Mouse (Mus musculus): ENCODE measurements around the gene Tpte. TPM values are rescaled to one million over a fixed set of nuclear protein-coding genes. Genes with fewer than 3 reads are reported as not detected.
A peak's percentile ranks its signal among the peaks of the same experiment; 100 is the strongest.

The Tpte gene
- polyA plus RNA-seq, 1 experiment from 2014 or later, result not detected

GRCm38 (mm10) chr8:22397811-22398141 is 114.5 kb downstream of the Tpte start:
- peaks cover 10% of the 10 kb centered on the region; the same call in 1 of the 2 replicates for H3K36me3 ChIP-seq (replicated peaks; ENCODE audit: insufficient read depth, low read length)
- WGBS (ENCODE audit: insufficient replicate concordance), result 1% methylated on average over 12 of the region's 13 CpGs
- no peaks in the 10 kb centered on the region for H3K9me3 ChIP-seq (ENCODE audit: low read length)
- TF ChIP-seq CTCF (IDR thresholded peaks at IDR 0.05; ENCODE audit: low read depth) (no peak), EP300 (IDR thresholded peaks at IDR 0.05; ENCODE audit: low read depth) (no peak)
- peak overlapping the region; percentile 83 for H3K27ac ChIP-seq (ENCODE audit: low read depth)
- H3K4me2 ChIP-seq (ENCODE audit: low read depth, low read length), result peak overlapping the region; percentile 92
- peak overlapping the region; percentile 82 for H3K9ac ChIP-seq (replicated peaks)
- no peaks in the 10 kb centered on the region for H3K27me3 ChIP-seq (ENCODE audit: insufficient read depth, low read length)
- ATAC-seq, result no peak
- H3K4me1 ChIP-seq (ENCODE audit: insufficient read depth), result peaks cover 9% of the 10 kb centered on the region
- H3K4me3 ChIP-seq (ENCODE audit: low read depth, low read length), result peak overlapping the region; percentile 83
- DNase-seq, result no peak

DNA sequence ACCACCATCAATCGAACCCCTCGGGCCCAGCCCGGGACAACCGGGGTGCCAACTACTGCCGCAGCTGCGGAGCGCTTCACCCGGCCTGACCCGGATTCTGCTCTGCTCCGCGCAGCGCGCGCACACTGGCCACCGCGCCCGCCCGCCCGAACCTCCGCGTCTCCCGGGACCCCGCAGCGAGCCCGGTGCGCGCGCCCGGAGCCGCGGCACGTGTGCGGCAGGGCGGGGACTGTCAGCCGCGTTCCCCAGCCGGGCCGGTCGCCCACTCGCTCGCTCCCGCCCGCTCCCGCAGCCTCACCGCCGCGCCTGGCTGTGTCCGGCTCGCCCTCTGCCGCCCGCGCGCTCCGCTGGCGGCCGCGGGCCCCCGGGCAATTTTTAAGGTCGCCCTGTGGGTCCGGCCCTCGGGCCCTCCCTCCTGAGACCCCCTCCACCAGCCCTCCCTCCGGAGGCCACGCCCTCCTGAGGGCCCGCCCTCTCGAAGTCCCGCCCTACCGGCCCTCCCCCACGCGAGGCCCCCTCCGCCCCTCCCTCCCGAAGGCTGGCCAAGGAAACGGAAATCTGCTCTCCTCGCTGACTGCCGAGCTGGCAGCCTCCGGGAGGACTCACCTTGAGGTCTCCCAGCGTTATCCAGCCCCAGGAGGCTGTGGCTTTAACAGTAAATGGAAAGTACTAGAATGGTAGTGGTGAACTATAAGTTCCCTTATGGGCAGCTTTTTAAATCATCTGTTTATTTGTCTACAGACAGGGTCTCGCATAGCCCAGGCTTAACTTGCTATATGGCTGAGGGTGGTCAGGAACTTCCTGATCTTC is 115.1 kb downstream of the Tpte start, which contains the start of gene Slc25a15:
Gene Slc25a15 (minus strand): TSS at position 456 of the 810 bp plus-strand sequence.
- Histone ChIP-seq H3K27me3 (ENCODE audit: insufficient read depth, low read length) (no peaks in the 10 kb centered on the region), H3K9me3 (ENCODE audit: low read length) (no peaks in the 10 kb centered on the region), H3K36me3 (replicated peaks; ENCODE audit: insufficient read depth, low read length) (0 out of 2 replicates have a peak, but pooled peaks cover 6% of the 10 kb centered on the region), H3K4me3 (ENCODE audit: low read depth, low read length) (peak within 1 kb of the TSS; percentile 83), H3K4me2 (ENCODE audit: low read depth, low read length) (peak within 1 kb of the TSS; percentile 92), H3K4me1 (ENCODE audit: insufficient read depth) (peaks cover 9% of the 10 kb centered on the region), H3K27ac (ENCODE audit: low read depth) (peak within 1 kb of the TSS; percentile 83), H3K9ac (replicated peaks) (peak within 1 kb of the TSS; percentile 82)
- TF ChIP-seq EP300 (IDR thresholded peaks at IDR 0.05; ENCODE audit: low read depth) (no peak), CTCF (IDR thresholded peaks at IDR 0.05; ENCODE audit: low read depth) (no peak)
- 1% methylated on average over 73 of the region's 77 CpGs for WGBS (ENCODE audit: insufficient replicate concordance)
- ATAC-seq, result peak; percentile 83
- peak; percentile 91 for DNase-seq

DNA sequence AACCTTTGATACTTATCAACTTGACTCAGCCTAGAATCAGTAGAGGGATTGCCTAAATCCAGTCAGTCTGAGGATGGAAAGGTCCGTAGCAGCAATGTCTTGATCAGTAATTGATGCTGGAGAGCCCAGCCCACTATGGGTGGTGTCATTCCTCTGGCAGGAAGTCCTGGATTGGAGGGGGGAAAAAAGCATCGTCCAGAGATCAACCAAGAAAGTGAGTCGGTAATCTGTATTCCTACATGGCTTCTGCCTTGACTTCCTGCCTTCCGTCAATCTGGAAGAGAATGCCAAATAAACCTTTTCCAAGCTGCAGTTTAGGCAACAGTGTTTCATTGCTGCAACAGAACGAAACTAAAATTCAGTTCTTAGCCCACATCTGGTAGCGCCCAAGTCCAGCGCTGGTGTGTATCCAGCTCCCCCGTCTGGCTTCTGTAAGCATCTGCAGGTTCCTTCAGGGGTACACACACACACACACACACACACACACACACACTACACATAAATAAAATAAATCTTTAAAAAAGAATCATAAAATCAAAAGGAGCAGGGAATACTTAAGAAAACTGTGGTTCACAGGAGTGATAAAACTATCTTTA is 116.1 kb downstream of the Tpte start:
- Histone ChIP-seq H3K4me1 (ENCODE audit: insufficient read depth) (peaks cover 9% of the 10 kb centered on the region), H3K4me3 (ENCODE audit: low read depth, low read length) (peak overlapping the region; percentile 83), H3K9ac (replicated peaks) (peak overlapping the region; percentile 82), H3K27ac (ENCODE audit: low read depth) (peak overlapping the region; percentile 83), H3K4me2 (ENCODE audit: low read depth, low read length) (peak overlapping the region; percentile 92), H3K9me3 (ENCODE audit: low read length) (no peaks in the 10 kb centered on the region), H3K36me3 (replicated peaks; ENCODE audit: insufficient read depth, low read length) (0 out of 2 replicates have a peak, but pooled peaks cover 6% of the 10 kb centered on the region), H3K27me3 (ENCODE audit: insufficient read depth, low read length) (no peaks in the 10 kb centered on the region)
- no peak for ATAC-seq
- no peak for TF ChIP-seq EP300 (IDR thresholded peaks at IDR 0.05; ENCODE audit: low read depth)
- TF ChIP-seq CTCF (IDR thresholded peaks at IDR 0.05; ENCODE audit: low read depth), result no peak
- 77% methylated on average over 8 of the region's 8 CpGs for WGBS (ENCODE audit: insufficient replicate concordance)
- DNase-seq, result no peak

- Histone ChIP-seq H3K36me3 (replicated peaks; ENCODE audit: insufficient read depth, low read length) (no peaks in the 10 kb centered on the region), H3K4me3 (ENCODE audit: low read depth, low read length) (no peak overlapping the region), H3K9me3 (ENCODE audit: low read length) (no peaks in the 10 kb centered on the region), H3K27ac (ENCODE audit: low read depth) (peak overlapping the region; percentile 83), H3K4me1 (ENCODE audit: insufficient read depth) (peaks cover 9% of the 10 kb centered on the region), H3K4me2 (ENCODE audit: low read depth, low read length) (no peak overlapping the region), H3K27me3 (ENCODE audit: insufficient read depth, low read length) (no peaks in the 10 kb centered on the region), H3K9ac (replicated peaks) (no peak overlapping the region)
- 65% methylated on average over 4 of the region's 4 CpGs for WGBS (ENCODE audit: insufficient replicate concordance)
- TF ChIP-seq CTCF (IDR thresholded peaks at IDR 0.05; ENCODE audit: low read depth), result no peak
- peak; percentile 81; the same call in 1 of the 2 replicates for TF ChIP-seq EP300 (IDR thresholded peaks at IDR 0.05; ENCODE audit: low read depth)
- ATAC-seq (peak; percentile 74), DNase-seq (peak; percentile 62)
Measured at GRCm38 (mm10) chr8:22400593-22400992, 117.4 kb downstream of the Tpte start.

- Histone ChIP-seq H3K27me3 (ENCODE audit: insufficient read depth, low read length) (no peaks in the 10 kb centered on the region), H3K9ac (replicated peaks) (no peak overlapping the region), H3K36me3 (replicated peaks; ENCODE audit: insufficient read depth, low read length) (no peaks in the 10 kb centered on the region), H3K27ac (ENCODE audit: low read depth) (no peak overlapping the region), H3K4me2 (ENCODE audit: low read depth, low read length) (no peak overlapping the region), H3K4me1 (ENCODE audit: insufficient read depth) (peaks cover 9% of the 10 kb centered on the region), H3K9me3 (ENCODE audit: low read length) (no peaks in the 10 kb centered on the region), H3K4me3 (ENCODE audit: low read depth, low read length) (no peak overlapping the region)
- no peak for ATAC-seq
- DNase-seq, result no peak
- WGBS (ENCODE audit: insufficient replicate concordance), result 74% methylated on average over 2 of the region's 2 CpGs
- TF ChIP-seq CTCF (IDR thresholded peaks at IDR 0.05; ENCODE audit: low read depth) (peak; percentile 23; the same call in 1 of the 2 replicates), EP300 (IDR thresholded peaks at IDR 0.05; ENCODE audit: low read depth) (no peak)
Measured at GRCm38 (mm10) chr8:22403235-22403634, 120.0 kb downstream of the Tpte start.

DNA sequence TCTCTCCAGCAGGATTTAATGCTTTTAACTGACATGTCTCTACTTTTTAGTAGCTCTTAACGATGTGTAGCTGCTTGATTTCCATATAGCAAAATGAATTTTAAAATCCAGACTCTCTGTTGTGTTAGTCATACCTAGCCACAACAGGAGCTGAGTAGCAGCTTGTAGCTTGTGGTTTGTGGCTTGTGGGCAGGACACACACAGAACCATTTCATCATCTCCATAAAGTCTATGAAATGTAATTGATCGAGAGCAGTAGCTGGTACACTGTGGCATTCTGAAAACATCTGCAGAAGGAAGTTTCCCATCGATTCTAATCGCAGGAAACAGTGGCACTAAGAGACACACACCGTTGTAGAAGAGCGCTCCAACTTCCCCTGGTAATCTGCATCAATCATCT is 122.5 kb downstream of the Tpte start:
- ATAC-seq (no peak), DNase-seq (no peak)
- H3K27me3 ChIP-seq (ENCODE audit: insufficient read depth, low read length), result no peaks in the 10 kb centered on the region

More for the DNA sequence above, 122.5 kb downstream of the Tpte start:
- peaks cover 3% of the 10 kb centered on the region for H3K4me1 ChIP-seq (ENCODE audit: insufficient read depth)
- H3K4me2 ChIP-seq (ENCODE audit: low read depth, low read length), result no peak overlapping the region
- no peaks in the 10 kb centered on the region for H3K36me3 ChIP-seq (replicated peaks; ENCODE audit: insufficient read depth, low read length)
- H3K27ac ChIP-seq (ENCODE audit: low read depth), result no peak overlapping the region
- no peaks in the 10 kb centered on the region for H3K9me3 ChIP-seq (ENCODE audit: low read length)
- TF ChIP-seq CTCF (IDR thresholded peaks at IDR 0.05; ENCODE audit: low read depth) (no peak), EP300 (IDR thresholded peaks at IDR 0.05; ENCODE audit: low read depth) (no peak)
- no peak overlapping the region for H3K4me3 ChIP-seq (ENCODE audit: low read depth, low read length)
- H3K9ac ChIP-seq (replicated peaks), result no peak overlapping the region
- 28% methylated on average over 6 of the region's 6 CpGs for WGBS (ENCODE audit: insufficient replicate concordance)
